Mouse (Mus musculus) cerebellum, postnatal 4 days (tissue): ENCODE results near the gene Kxd1.

Experiments
- DNase-seq, 2 experiments: peaks; one replicate each; pipeline ENCODE4 v3.0.0; 2022; ENCODE audit warnings: low spot score in 2 of 2, mixed read lengths in 1 of 2

Kxd1 gene

DNA sequence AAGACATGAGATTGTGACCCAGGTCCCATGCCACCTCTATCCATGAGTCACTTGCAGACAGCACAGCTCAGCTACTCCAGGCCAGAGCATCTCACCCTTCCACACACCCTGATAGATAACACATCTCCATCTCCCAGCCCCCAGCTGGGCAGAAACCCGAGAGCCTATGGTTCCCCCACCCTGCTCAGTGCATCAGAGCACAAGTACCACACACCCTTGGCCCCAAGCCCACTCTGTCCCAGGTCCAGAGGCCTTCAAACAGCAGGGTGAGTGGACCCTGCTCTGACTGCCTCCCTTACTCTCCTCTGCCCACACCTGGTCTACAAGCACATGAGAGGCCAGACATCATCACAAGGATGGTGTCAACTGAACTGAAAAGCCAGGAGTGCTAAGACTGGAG lies 59.8 kb downstream of the Kxd1 start:
- DNase-seq = no peak

- no peak for DNase-seq
These were observed 60.5 kb downstream of the Kxd1 start for GRCm38 (mm10) chr8:70467229-70467725.

DNA sequence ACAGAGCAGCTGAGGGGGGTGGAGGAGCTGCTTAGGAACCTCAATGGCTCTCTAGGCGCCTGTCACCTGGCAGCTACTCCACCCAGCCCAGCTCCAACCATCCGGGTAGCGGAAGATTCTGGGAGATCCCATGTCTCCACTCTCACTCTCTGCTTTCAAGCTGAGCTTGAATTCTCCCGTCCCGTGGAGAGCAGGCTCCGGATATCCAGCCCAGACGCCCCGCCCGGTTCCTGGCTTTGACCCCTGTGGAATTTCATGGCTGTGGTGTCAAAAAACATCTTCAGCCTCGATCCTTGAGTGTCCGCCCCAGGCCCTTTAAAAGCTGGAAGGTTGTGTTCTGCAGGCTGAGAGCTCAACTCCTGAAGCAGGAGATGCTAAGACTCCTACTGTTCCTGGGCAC lies 61.0 kb downstream of the Kxd1 start:
- DNase-seq = no peak

GRCm38 (mm10) chr8:70466305-70466704 lies 61.5 kb downstream of the Kxd1 start:
- no peak for DNase-seq

DNA sequence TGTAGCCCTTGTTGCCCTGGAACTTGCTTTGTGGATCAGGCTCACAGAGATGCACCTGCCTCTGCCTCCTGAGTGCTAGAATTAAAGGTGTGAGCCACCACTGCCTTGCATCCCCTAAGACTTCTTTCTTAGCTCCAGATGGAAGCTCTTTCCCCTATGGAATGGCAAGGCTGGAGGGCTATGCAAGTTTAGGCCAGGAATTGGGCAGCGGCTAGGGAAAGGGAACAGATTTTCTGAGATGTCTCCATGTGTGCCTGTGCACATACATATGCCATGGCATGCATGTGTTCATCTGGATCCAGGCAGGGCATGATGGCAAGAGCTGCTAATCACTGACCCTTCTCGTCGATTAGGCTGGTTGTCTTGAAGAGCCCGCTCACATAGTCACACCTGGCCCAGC lies 62.1 kb downstream of the Kxd1 start:
- no peak for DNase-seq

- no peak for DNase-seq
These were observed 63.6 kb downstream of the Kxd1 start for GRCm38 (mm10) chr8:70464162-70464561.

DNA sequence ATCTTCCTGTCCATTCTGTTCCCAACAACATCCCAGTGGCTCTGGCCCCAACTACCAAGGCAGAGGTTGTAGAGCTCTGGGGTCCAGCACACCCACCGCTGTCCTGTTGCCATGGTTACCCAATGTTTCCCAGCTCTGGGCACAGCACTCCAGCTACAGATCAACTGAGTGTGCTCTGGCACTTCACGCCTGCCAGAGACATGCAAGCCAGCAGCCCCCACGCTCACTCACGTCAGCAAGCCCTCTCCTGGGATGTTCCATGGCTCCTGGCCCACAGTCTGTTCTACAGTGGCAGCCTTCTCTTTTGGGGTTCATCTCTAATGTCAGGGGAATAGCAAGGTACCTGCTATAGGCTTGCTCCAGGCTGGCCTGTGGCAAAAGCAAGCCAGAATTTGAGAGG lies 64.5 kb downstream of the Kxd1 start:
- DNase-seq = no peak

DNA sequence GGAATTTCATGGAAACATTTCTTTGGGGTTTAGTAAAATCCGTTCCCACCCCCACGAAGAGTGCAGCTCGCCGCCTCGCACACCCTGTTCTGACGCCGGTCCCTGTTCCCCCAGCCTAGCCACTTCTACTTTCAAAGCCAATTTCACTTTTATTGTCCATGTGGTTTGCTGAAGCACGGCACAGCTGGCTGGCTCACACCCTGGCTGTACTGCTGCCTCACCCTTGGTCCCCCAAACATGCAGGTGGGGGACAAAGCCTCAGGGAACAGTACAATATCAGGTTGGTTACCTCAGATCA lies 65.3 kb downstream of the Kxd1 start:
- no peak for DNase-seq

GRCm38 (mm10) chr8:70461765-70462515 lies 65.8 kb downstream of the Kxd1 start:
- DNase-seq = no peak

GRCm38 (mm10) chr8:70460606-70461005 lies 67.2 kb downstream of the Kxd1 start:
- DNase-seq = no peak

DNA sequence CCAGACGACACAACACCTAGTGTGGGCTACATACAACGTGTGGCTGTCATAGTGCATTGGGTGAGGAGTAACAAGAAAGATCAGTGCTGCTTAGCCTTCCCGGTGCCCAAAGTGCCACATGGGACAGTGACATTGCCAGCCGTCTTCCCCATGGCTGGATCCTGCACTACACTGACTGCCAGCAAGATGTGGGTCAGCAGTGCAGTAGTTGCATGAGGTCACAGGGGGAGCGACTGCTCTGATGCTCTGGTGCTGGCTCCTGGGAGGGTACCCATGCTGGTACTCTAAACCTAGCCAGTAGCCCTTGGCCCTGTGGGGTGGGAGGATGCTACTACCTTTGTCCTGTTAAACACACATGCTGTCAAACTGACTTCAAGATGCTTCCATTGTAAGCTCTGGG lies 67.6 kb downstream of the Kxd1 start:
- DNase-seq = no peak

DNA sequence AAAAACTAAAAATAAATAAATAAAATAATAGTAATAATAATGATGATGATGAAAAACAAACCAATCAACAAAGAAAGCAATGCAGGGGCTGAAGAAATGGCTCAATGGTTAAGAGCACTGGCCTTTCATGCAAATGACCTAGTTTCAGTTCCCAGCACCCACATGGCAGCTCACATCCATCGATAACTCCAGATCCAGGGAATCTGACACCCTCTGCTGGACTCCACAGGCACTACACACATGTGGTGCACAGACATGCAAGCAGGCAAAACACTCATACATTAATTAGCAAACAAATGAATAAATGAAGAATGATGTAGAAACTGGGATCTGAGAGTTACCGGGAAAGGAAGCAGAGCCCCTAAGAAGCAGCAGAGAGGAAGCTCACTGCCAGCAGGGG lies 68.1 kb downstream of the Kxd1 start:
- no peak for DNase-seq

- no peak for DNase-seq
These were observed 69.3 kb downstream of the Kxd1 start for GRCm38 (mm10) chr8:70458462-70458861.
